Mouse (Mus musculus): ENCODE results near the gene Pacs1. TPM values are rescaled to one million over a fixed set of nuclear protein-coding genes. Genes with fewer than 3 reads are reported as not detected.

Gene Pacs1
- polyA plus RNA-seq, 1 experiment from 2014 or later, result 9.3 TPM

DNA sequence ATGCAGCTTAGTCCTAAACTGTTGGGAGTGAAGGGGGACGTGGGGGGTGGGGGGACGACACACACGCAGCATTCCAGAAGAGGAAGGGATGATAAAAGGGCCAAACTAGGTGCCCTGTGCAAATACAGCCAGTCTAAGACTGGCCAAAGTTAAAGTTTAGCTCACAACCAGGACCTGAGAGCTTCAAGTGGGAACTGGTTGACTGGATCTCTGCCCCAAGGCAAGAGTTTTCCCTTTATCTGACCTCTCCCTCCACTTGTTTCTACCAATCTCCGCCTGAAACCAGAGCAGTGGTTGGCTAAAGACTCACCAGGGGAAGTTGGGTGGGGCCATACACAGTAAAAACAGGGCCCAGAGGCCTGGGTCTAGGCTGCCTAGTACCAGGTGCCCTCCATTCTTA is 164.2 kb downstream of the Pacs1 start:
- Histone ChIP-seq H3K4me1 (ENCODE audit: insufficient read depth, low read depth, low read length) (peaks cover 7% of the 10 kb centered on the region; the same call in 1 of the 2 replicates), H3K27me3 (replicated peaks; ENCODE audit: insufficient read depth, low read length) (no peaks in the 10 kb centered on the region), H3K36me3 (ENCODE audit: insufficient read depth, low read length) (peaks cover 10% of the 10 kb centered on the region; the same call in 1 of the 2 replicates), H3K4me2 (replicated peaks; ENCODE audit: low read depth, low read length) (no peak overlapping the region), H3K9me3 (ENCODE audit: low read length) (no peaks in the 10 kb centered on the region), H3K4me3 (ENCODE audit: low read depth, low read length) (no peak overlapping the region), H3K9ac (replicated peaks; ENCODE audit: low read depth) (no peak overlapping the region), H3K27ac (ENCODE audit: low read length) (peak overlapping the region; percentile 43; the same call in 1 of the 2 replicates)
- ATAC-seq (no peak), DNase-seq (ENCODE audit: low spot score) (peak; percentile 42)
- TF ChIP-seq EP300 (IDR thresholded peaks at IDR 0.05), result no peak
- no peak for TF ChIP-seq CTCF (IDR thresholded peaks at IDR 0.05)
- 43% methylated on average over 4 of the region's 4 CpGs for WGBS

DNA sequence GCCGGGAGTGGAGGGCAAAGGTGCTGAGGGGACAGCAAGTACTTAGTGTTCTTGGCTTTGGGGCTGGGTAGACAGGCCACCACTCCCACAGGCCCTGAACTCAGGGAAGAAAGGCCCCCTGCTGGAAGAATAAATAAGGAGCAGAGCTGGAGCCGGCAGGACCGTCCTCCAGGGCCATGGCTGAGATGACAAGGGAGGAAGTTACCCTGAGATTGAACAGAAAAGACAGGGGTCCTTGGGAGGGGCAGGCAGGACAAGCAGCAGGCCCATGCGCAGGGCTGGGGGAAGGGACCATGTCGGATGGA is 164.7 kb downstream of the Pacs1 start:
- H3K9me3 ChIP-seq (ENCODE audit: low read length), result no peaks in the 10 kb centered on the region
- no peaks in the 10 kb centered on the region for H3K27me3 ChIP-seq (replicated peaks; ENCODE audit: insufficient read depth, low read length)
- no peak overlapping the region for H3K4me2 ChIP-seq (replicated peaks; ENCODE audit: low read depth, low read length)
- peak; percentile 31 for ATAC-seq
- no peak overlapping the region for H3K9ac ChIP-seq (replicated peaks; ENCODE audit: low read depth)
- H3K36me3 ChIP-seq (ENCODE audit: insufficient read depth, low read length), result peaks cover 14% of the 10 kb centered on the region; the same call in 1 of the 2 replicates
- peak overlapping the region; percentile 43; the same call in 1 of the 2 replicates for H3K27ac ChIP-seq (ENCODE audit: low read length)
- DNase-seq (ENCODE audit: low spot score), result peak; percentile 70
- 20% methylated on average over 5 of the region's 5 CpGs for WGBS
- TF ChIP-seq EP300 (IDR thresholded peaks at IDR 0.05) (no peak), CTCF (IDR thresholded peaks at IDR 0.05) (peak; percentile 67)
- peaks cover 7% of the 10 kb centered on the region; the same call in 1 of the 2 replicates for H3K4me1 ChIP-seq (ENCODE audit: insufficient read depth, low read depth, low read length)
- no peak overlapping the region for H3K4me3 ChIP-seq (ENCODE audit: low read depth, low read length)

DNA sequence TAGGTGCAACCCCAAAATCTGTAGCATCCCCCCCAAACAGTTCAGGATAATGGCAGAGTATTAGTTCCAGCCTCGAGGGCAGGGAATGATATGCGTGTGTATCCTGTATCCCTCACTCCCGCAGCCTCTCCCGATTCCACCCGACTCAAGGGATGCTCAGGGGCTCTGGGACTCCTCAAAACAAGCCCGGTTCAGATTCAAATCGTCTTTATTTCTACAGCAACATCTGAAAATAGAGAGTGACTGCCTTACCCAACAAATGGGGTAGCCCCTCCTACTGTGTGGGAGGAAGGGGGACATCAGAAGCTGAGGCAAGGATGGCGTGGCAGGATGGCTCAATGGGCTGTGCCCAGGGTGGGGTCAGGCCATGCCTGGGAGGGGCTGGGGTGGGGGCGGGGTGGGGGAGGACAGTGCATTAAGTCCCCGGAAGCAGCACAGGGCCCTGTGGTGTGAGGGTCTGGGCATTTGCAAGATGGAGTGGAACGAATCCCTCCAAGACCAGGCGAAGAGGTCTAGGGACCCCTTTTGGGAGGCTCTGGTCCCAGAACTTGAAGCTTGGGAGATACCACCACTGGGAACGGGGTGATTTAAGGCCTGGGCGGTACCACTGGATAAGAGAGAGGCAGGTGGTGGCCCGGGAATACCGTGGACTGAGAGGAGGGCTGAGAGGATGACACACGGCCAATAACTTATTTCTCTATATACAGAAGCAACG is 165.2 kb downstream of the Pacs1 start:
- no peak for DNase-seq (ENCODE audit: low spot score)
- Histone ChIP-seq H3K4me3 (ENCODE audit: low read depth, low read length) (no peak overlapping the region), H3K9ac (replicated peaks; ENCODE audit: low read depth) (no peak overlapping the region), H3K27me3 (replicated peaks; ENCODE audit: insufficient read depth, low read length) (no peaks in the 10 kb centered on the region), H3K4me1 (ENCODE audit: insufficient read depth, low read depth, low read length) (peaks cover 7% of the 10 kb centered on the region; the same call in 1 of the 2 replicates), H3K36me3 (ENCODE audit: insufficient read depth, low read length) (peaks cover 19% of the 10 kb centered on the region), H3K9me3 (ENCODE audit: low read length) (no peaks in the 10 kb centered on the region), H3K27ac (ENCODE audit: low read length) (no peak overlapping the region), H3K4me2 (replicated peaks; ENCODE audit: low read depth, low read length) (0 out of 2 replicates have a peak overlapping the region, but pooled peaks have one; percentile 91)
- no peak for ATAC-seq
- TF ChIP-seq EP300 (IDR thresholded peaks at IDR 0.05) (no peak), CTCF (IDR thresholded peaks at IDR 0.05) (no peak)
- 66% methylated on average over 18 of the region's 18 CpGs for WGBS

- Histone ChIP-seq H3K36me3 (ENCODE audit: insufficient read depth, low read length) (peaks cover 28% of the 10 kb centered on the region), H3K27me3 (replicated peaks; ENCODE audit: insufficient read depth, low read length) (no peaks in the 10 kb centered on the region), H3K27ac (ENCODE audit: low read length) (peak within 1 kb of the TSS; percentile 92), H3K4me2 (replicated peaks; ENCODE audit: low read depth, low read length) (peak within 1 kb of the TSS; percentile 91), H3K4me1 (ENCODE audit: insufficient read depth, low read depth, low read length) (peaks cover 7% of the 10 kb centered on the region; the same call in 1 of the 2 replicates), H3K9ac (replicated peaks; ENCODE audit: low read depth) (peak within 1 kb of the TSS; percentile 82), H3K4me3 (ENCODE audit: low read depth, low read length) (peak within 1 kb of the TSS; percentile 87), H3K9me3 (ENCODE audit: low read length) (no peaks in the 10 kb centered on the region)
- WGBS, result under 1% methylated on average over 41 of the region's 46 CpGs
- TF ChIP-seq CTCF (IDR thresholded peaks at IDR 0.05) (peak; percentile 17), EP300 (IDR thresholded peaks at IDR 0.05) (no peak)
- ATAC-seq (peak; percentile 96), DNase-seq (ENCODE audit: low spot score) (peak; percentile 99)
Observed at GRCm38 (mm10) chr19:5106731-5107191, 166.2 kb downstream of the Pacs1 start, which contains the start of gene Rab1b. TSS of gene Rab1b (minus strand) at chr19:5107072.

DNA sequence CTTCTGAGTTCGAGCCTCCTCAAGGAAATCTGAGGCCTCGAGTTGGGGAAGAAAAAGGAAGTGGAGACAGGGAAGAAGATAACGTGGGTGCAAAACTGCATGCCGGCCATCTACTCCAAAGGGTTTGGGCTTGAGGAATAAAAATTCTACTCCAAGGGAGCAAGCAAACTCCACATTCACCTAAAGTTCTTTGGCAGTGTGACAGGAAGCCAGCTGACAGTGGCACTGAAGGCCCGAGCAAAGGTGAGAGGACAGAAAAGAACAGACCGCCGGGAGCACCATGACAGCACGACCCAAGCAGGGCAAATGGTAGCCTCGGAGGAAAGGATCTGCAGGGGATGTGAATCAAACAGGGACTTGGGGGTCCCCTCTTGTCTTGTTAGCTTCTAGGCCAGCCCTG is 166.8 kb downstream of the Pacs1 start:
- Histone ChIP-seq H3K9ac (replicated peaks; ENCODE audit: low read depth) (peak overlapping the region; percentile 82), H3K27me3 (replicated peaks; ENCODE audit: insufficient read depth, low read length) (no peaks in the 10 kb centered on the region), H3K9me3 (ENCODE audit: low read length) (no peaks in the 10 kb centered on the region), H3K27ac (ENCODE audit: low read length) (peak overlapping the region; percentile 92), H3K4me3 (ENCODE audit: low read depth, low read length) (peak overlapping the region; percentile 87), H3K36me3 (ENCODE audit: insufficient read depth, low read length) (peaks cover 33% of the 10 kb centered on the region), H3K4me2 (replicated peaks; ENCODE audit: low read depth, low read length) (peak overlapping the region; percentile 91), H3K4me1 (ENCODE audit: insufficient read depth, low read depth, low read length) (peaks cover 7% of the 10 kb centered on the region; the same call in 1 of the 2 replicates)
- ATAC-seq (no peak), DNase-seq (ENCODE audit: low spot score) (no peak)
- TF ChIP-seq CTCF (IDR thresholded peaks at IDR 0.05), result no peak
- no peak for TF ChIP-seq EP300 (IDR thresholded peaks at IDR 0.05)
- 3% methylated on average over 9 of the region's 9 CpGs for WGBS

- peak; percentile 63 for DNase-seq (ENCODE audit: low spot score)
- TF ChIP-seq EP300 (IDR thresholded peaks at IDR 0.05) (no peak), CTCF (IDR thresholded peaks at IDR 0.05) (no peak)
- ATAC-seq, result peak; percentile 57
- Histone ChIP-seq H3K27ac (ENCODE audit: low read length) (no peak within 1 kb of the TSS), H3K9ac (replicated peaks; ENCODE audit: low read depth) (no peak within 1 kb of the TSS), H3K4me1 (ENCODE audit: insufficient read depth, low read depth, low read length) (peaks cover 4% of the 10 kb centered on the region; the same call in 1 of the 2 replicates), H3K4me2 (replicated peaks; ENCODE audit: low read depth, low read length) (peak within 1 kb of the TSS; percentile 80), H3K27me3 (replicated peaks; ENCODE audit: insufficient read depth, low read length) (no peaks in the 10 kb centered on the region), H3K9me3 (ENCODE audit: low read length) (no peaks in the 10 kb centered on the region), H3K4me3 (ENCODE audit: low read depth, low read length) (peak within 1 kb of the TSS; percentile 28), H3K36me3 (ENCODE audit: insufficient read depth, low read length) (peaks cover 30% of the 10 kb centered on the region)
- WGBS, result 6% methylated on average over 34 of the region's 48 CpGs
Observed at GRCm38 (mm10) chr19:5098363-5099143, 174.4 kb downstream of the Pacs1 start, which contains the start of gene Cnih2. TSS of gene Cnih2 (minus strand) at chr19:5098521.

Measured in lung, postnatal 0 days (tissue).